Mouse (Mus musculus): Measurements from ENCODE around the gene Olfr1360. TPM values are rescaled to one million over a fixed set of nuclear protein-coding genes. Genes with fewer than 3 reads are reported as not detected.

The Olfr1360 gene
- polyA plus RNA-seq (2012; rRNA removed), result not detected in 2 replicates

GRCm38 (mm10) chr13:21677305-21677704 is at the start of gene Olfr1360:
TSS of gene Olfr1360 (minus strand) at chr13:21677405.

GRCm38 (mm10) chr13:21721757-21722372 is 44.7 kb upstream of the Olfr1360 start, which contains the start of gene Hist1h2bm:
TSS of gene Hist1h2bm (plus strand) at chr13:21722044.

GRCm38 (mm10) chr13:21717397-21718357 is 40.5 kb upstream of the Olfr1360 start, which contains the start of gene Hist1h3h:
TSS of gene Hist1h3h (plus strand) at chr13:21717659.

GRCm38 (mm10) chr13:21715864-21716539 is 38.8 kb upstream of the Olfr1360 start, which contains the start of the genes Hist1h2bl and Hist1h2ai:
TSS of gene Hist1h2bl (minus strand) at chr13:21716143.
TSS of gene Hist1h2ai (plus strand) at chr13:21716422.

GRCm38 (mm10) chr13:21697811-21698210 is 20.6 kb upstream of the Olfr1360 start, which contains the start of gene Olfr1359:
TSS of gene Olfr1359 (plus strand) at chr13:21698111.

GRCm38 (mm10) chr13:21663286-21663685 is 13.9 kb downstream of the Olfr1360 start, which contains the start of gene Olfr1361:
TSS of gene Olfr1361 (minus strand) at chr13:21663386.

GRCm38 (mm10) chr13:21642418-21642817 is 34.8 kb downstream of the Olfr1360 start, which contains the start of gene Olfr11:
TSS of gene Olfr11 (minus strand) at chr13:21642518.

Other genes starting within 250 kb of the Olfr1360 start
- gene Pgbd1, start 236.3 kb downstream of the Olfr1360 start, polyA plus RNA-seq (2012; rRNA removed), result 3.7 and 4.3 TPM in 2 replicates
- 39.3 and 43.0 TPM in 2 replicates for gene Zscan26, start 223.7 kb downstream of the Olfr1360 start, polyA plus RNA-seq (2012; rRNA removed)
- 0.78 and 0.91 TPM in 2 replicates for gene Nkapl, start 208.9 kb downstream of the Olfr1360 start, polyA plus RNA-seq (2012; rRNA removed)
- gene Zkscan4, start 198.5 kb downstream of the Olfr1360 start, polyA plus RNA-seq (2012; rRNA removed), result 6.5 and 7.1 TPM in 2 replicates
- gene Gm10065, start 198.0 kb downstream of the Olfr1360 start, polyA plus RNA-seq (2012; rRNA removed), result not detected in 2 replicates
- 0.43 and 0.57 TPM in 2 replicates for gene AK157302, start 182.2 kb downstream of the Olfr1360 start, polyA plus RNA-seq (2012; rRNA removed)
- gene Gm11273, start 176.0 kb downstream of the Olfr1360 start, polyA plus RNA-seq (2012; rRNA removed), result 3.5 and 11.8 TPM in 2 replicates
- gene Zkscan8, start 146.3 kb downstream of the Olfr1360 start, polyA plus RNA-seq (2012; rRNA removed), result 7.2 and 7.3 TPM in 2 replicates
- gene Olfr1366, start 134.6 kb downstream of the Olfr1360 start, polyA plus RNA-seq (2012; rRNA removed), result not detected in 2 replicates
- gene Olfr1535, start 117.5 kb downstream of the Olfr1360 start, polyA plus RNA-seq (2012; rRNA removed), result not detected in 2 replicates
- gene Olfr1364, start 95.6 kb downstream of the Olfr1360 start, polyA plus RNA-seq (2012; rRNA removed), result not detected in 2 replicates
- gene Olfr1362, start 63.4 kb downstream of the Olfr1360 start, polyA plus RNA-seq (2012; rRNA removed), result not detected in 2 replicates
- not detected in 2 replicates for gene Olfr11, start 34.9 kb downstream of the Olfr1360 start, polyA plus RNA-seq (2012; rRNA removed)
- gene Olfr1361, start 14.0 kb downstream of the Olfr1360 start, polyA plus RNA-seq (2012; rRNA removed), result not detected in 2 replicates
- not detected in 2 replicates for gene Olfr1359, start 20.7 kb upstream of the Olfr1360 start, polyA plus RNA-seq (2012; rRNA removed)
- gene Hist1h2bl, start 38.7 kb upstream of the Olfr1360 start, polyA plus RNA-seq (2012; rRNA removed), result 1.0 and 1.4 TPM in 2 replicates
- 3.4 and 7.2 TPM in 2 replicates for gene Hist1h2ai, start 39.0 kb upstream of the Olfr1360 start, polyA plus RNA-seq (2012; rRNA removed)
- 7.7 and 8.9 TPM in 2 replicates for gene Hist1h3h, start 40.3 kb upstream of the Olfr1360 start, polyA plus RNA-seq (2012; rRNA removed)
- 2.3 and 3.4 TPM in 2 replicates for gene Hist1h2bm, start 44.6 kb upstream of the Olfr1360 start, polyA plus RNA-seq (2012; rRNA removed)
- gene Hist1h4j, start 57.7 kb upstream of the Olfr1360 start, polyA plus RNA-seq (2012; rRNA removed), result 4.5 TPM in 2 replicates
- 5.4 and 10.0 TPM in 2 replicates for gene Hist1h4k, start 73.1 kb upstream of the Olfr1360 start, polyA plus RNA-seq (2012; rRNA removed)
- gene Hist1h2ak, start 76.4 kb upstream of the Olfr1360 start, polyA plus RNA-seq (2012; rRNA removed), result 4.8 and 5.9 TPM in 2 replicates
- gene Hist1h2bn, start 76.7 kb upstream of the Olfr1360 start, polyA plus RNA-seq (2012; rRNA removed), result 1.6 and 3.0 TPM in 2 replicates
- 0.70 and 1.2 TPM in 2 replicates for gene Hist1h1b, start 103.2 kb upstream of the Olfr1360 start, polyA plus RNA-seq (2012; rRNA removed)
- 6.0 and 8.7 TPM in 2 replicates for gene Hist1h3i, start 106.0 kb upstream of the Olfr1360 start, polyA plus RNA-seq (2012; rRNA removed)
- 1.2 and 1.3 TPM in 2 replicates for gene Hist1h2an, start 109.8 kb upstream of the Olfr1360 start, polyA plus RNA-seq (2012; rRNA removed)
- 0.28 and 0.64 TPM in 2 replicates for gene Hist1h2bp, start 110.1 kb upstream of the Olfr1360 start, polyA plus RNA-seq (2012; rRNA removed)
- 1.2 and 3.8 TPM in 2 replicates for gene Hist1h2bq, start 132.8 kb upstream of the Olfr1360 start, polyA plus RNA-seq (2012; rRNA removed)
- gene Hist1h2ao, start 133.1 kb upstream of the Olfr1360 start, polyA plus RNA-seq (2012; rRNA removed), result not detected in 2 replicates
- not detected in 2 replicates for gene Hist1h4m, start 134.3 kb upstream of the Olfr1360 start, polyA plus RNA-seq (2012; rRNA removed)
- 7.9 and 9.3 TPM in 2 replicates for gene Hist1h4n, start 154.8 kb upstream of the Olfr1360 start, polyA plus RNA-seq (2012; rRNA removed)
- 8.6 and 10.7 TPM in 2 replicates for gene Hist1h2ap, start 156.1 kb upstream of the Olfr1360 start, polyA plus RNA-seq (2012; rRNA removed)
- gene Hist1h2br, start 156.3 kb upstream of the Olfr1360 start, polyA plus RNA-seq (2012; rRNA removed), result 1.7 and 2.6 TPM in 2 replicates